Mouse (Mus musculus): ENCODE data around the gene Ap1s1. TPM values are rescaled to one million over a fixed set of nuclear protein-coding genes. Genes with fewer than 3 reads are reported as not detected.

The Ap1s1 gene
- polyA plus RNA-seq, 1 experiment: not detected

DNA sequence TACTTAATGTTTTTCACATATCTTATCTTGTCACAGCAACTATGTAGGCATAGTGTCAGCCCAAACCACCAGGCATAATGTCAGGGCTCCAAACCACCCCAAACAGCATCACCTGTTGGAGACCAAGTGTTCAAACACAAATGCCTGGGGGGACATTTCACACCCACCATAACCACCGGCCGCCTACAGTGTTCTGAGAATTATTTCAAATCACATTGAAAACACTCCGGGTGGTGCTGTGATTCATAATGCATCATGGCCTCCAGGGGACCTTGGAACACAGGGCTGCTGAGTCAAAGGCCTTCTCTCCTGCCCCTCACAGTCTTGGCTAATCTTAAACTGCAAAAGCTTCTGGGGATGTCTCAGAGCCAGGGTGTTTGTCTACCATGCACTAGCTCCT, 30.0 kb downstream of the Ap1s1 start:
- H3K27ac ChIP-seq (ENCODE audit: insufficient read depth, low read depth, low read length): no peak overlapping the region
- no peak overlapping the region for H3K4me3 ChIP-seq (ENCODE audit: insufficient read depth, low read depth, low read length)
- no peaks in the 10 kb centered on the region for H3K4me1 ChIP-seq (ENCODE audit: control insufficient read depth, insufficient read depth, low read length)
- TF ChIP-seq POLR2A (IDR thresholded peaks at IDR 0.05; ENCODE audit: insufficient read depth, low read depth, low read length): no peak
- TF ChIP-seq CTCF (IDR thresholded peaks at IDR 0.05; ENCODE audit: insufficient read depth, low read depth, low read length): no peak
- 65% methylated on average over 3 of the region's 3 CpGs for WGBS

DNA sequence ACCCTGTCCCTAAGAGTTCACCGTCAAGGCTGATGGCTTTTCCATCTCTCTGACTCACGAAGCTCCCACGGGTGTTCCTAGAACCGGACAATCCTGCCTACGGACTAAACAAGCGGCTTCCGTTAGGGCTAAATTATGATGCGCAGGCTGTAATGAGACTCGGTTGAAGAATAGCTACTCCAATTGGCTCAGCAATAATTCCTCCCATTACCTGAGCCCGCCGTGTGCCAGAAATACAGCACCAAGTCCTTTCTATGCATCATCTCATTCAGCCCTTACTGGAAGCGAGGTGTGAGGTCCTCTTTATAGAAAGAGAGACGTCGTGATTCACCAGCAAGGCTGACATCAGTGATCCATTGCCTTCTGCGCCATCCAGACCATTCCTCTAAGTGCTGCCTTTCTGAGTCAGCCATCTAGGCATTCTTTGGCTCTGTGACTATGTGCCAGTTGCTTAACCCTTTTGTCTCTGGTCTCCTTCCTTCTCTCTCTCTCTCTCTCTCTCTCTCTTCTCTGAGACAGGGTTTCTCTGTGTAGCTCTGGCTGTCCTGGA, 33.5 kb downstream of the Ap1s1 start:
- TF ChIP-seq POLR2A (IDR thresholded peaks at IDR 0.05; ENCODE audit: insufficient read depth, low read depth, low read length): no peak
- no peak for TF ChIP-seq CTCF (IDR thresholded peaks at IDR 0.05; ENCODE audit: insufficient read depth, low read depth, low read length)
- 74% methylated on average over 15 of the region's 15 CpGs for WGBS
- H3K4me3 ChIP-seq (ENCODE audit: insufficient read depth, low read depth, low read length): no peak overlapping the region

DNA sequence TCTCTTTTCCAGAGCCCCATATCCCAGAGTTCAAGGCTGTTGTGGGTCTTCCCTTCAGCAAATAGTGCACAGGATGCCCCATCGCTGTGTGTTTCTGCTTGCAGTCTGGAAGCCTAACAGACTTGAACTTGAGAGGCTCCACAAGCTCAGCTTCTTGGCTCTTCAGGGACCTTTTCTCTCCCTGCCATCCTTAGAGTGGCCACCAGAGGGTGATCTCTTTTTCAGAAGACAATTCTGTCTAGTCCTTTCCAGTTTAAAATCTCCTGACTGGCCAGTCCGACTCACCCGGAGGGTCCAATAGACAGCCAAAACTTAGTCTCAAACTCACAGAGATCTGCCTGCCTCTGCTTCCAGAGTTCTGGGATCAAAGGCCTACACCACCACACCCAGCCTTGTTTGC, 35.9 kb downstream of the Ap1s1 start:
- 21% methylated on average over 3 of the region's 3 CpGs for WGBS
- no peaks in the 10 kb centered on the region for H3K4me1 ChIP-seq (ENCODE audit: control insufficient read depth, insufficient read depth, low read length)
- H3K4me3 ChIP-seq (ENCODE audit: insufficient read depth, low read depth, low read length): no peak overlapping the region
- H3K27ac ChIP-seq (ENCODE audit: insufficient read depth, low read depth, low read length): no peak overlapping the region
- TF ChIP-seq CTCF (IDR thresholded peaks at IDR 0.05; ENCODE audit: insufficient read depth, low read depth, low read length): no peak
- TF ChIP-seq POLR2A (IDR thresholded peaks at IDR 0.05; ENCODE audit: insufficient read depth, low read depth, low read length): no peak

More for the DNA sequence above, 33.5 kb downstream of the Ap1s1 start:
- H3K4me1 ChIP-seq (ENCODE audit: control insufficient read depth, insufficient read depth, low read length): no peaks in the 10 kb centered on the region
- no peak overlapping the region for H3K27ac ChIP-seq (ENCODE audit: insufficient read depth, low read depth, low read length)

DNA sequence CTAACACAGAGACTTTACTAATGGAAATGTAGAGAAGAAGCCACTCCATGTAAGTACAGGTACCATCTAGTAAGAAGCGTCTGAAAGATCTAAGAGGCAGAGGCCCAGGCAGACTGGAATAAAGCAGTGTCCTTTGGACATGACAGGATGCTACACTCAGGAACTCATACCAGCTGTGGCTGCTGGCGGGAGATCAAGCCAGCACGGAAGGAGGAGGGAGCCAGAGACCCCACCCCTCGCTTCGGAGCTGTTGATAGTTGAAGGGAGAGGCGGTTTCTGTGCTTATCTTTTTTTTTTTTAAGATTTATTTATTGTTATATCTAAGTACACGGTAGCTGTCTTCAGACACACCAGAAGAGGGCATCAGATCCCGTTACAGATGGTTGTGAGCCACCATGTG, 38.7 kb downstream of the Ap1s1 start:
- no peak overlapping the region for H3K27ac ChIP-seq (ENCODE audit: insufficient read depth, low read depth, low read length)
- 44% methylated on average over 8 of the region's 8 CpGs for WGBS
- H3K4me1 ChIP-seq (ENCODE audit: control insufficient read depth, insufficient read depth, low read length): no peaks in the 10 kb centered on the region
- TF ChIP-seq CTCF (IDR thresholded peaks at IDR 0.05; ENCODE audit: insufficient read depth, low read depth, low read length) (no peak), POLR2A (IDR thresholded peaks at IDR 0.05; ENCODE audit: insufficient read depth, low read depth, low read length) (no peak)
- no peak overlapping the region for H3K4me3 ChIP-seq (ENCODE audit: insufficient read depth, low read depth, low read length)

DNA sequence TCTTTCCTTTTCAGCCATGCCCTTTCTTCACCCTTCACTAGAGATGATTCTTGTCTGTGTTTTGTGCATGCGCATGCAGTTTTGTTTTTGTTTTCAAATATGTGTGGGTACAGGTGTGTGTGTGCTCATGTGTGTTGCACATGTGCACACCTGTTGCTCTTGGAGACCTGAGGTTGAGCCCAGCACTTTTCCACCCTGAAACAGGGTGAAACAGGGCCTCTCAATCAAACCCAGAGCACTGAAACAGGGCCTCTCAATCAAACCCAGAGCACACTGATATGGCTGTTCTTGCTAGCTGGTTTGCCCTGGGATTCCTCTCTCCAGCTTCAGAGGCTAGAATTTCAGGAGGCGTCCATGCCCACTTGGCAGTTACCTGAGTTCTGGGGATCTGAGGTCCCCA, 45.3 kb downstream of the Ap1s1 start:
- 85% methylated on average over 2 of the region's 2 CpGs for WGBS
- TF ChIP-seq POLR2A (IDR thresholded peaks at IDR 0.05; ENCODE audit: insufficient read depth, low read depth, low read length): no peak
- TF ChIP-seq CTCF (IDR thresholded peaks at IDR 0.05; ENCODE audit: insufficient read depth, low read depth, low read length): no peak
- H3K27ac ChIP-seq (ENCODE audit: insufficient read depth, low read depth, low read length): no peak overlapping the region
- no peak overlapping the region for H3K4me3 ChIP-seq (ENCODE audit: insufficient read depth, low read depth, low read length)
- peaks cover 15% of the 10 kb centered on the region for H3K4me1 ChIP-seq (ENCODE audit: control insufficient read depth, insufficient read depth, low read length)

DNA sequence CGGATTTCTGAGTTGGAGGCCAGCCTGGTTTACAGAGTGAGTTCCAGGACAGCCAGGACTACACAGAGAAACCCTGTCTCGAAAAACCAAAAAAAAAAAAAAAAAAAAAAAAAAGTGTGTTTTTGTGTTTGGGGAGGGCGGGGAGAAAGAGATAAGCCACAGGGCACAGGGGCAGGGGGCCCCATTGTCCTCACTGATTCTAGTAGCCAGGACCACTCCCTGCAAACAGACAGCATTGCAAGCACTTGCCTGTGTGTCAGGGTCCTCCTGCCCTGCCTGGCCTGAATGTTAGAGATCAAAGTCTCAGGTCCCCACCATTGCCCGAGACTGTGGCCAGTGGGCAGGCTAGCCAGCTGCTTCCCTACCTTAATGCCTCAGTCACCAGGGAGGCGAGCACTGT, 46.5 kb downstream of the Ap1s1 start:
- WGBS: 79% methylated on average over 5 of the region's 5 CpGs
- H3K4me1 ChIP-seq (ENCODE audit: control insufficient read depth, insufficient read depth, low read length): peaks cover 15% of the 10 kb centered on the region
- no peak overlapping the region for H3K4me3 ChIP-seq (ENCODE audit: insufficient read depth, low read depth, low read length)
- TF ChIP-seq CTCF (IDR thresholded peaks at IDR 0.05; ENCODE audit: insufficient read depth, low read depth, low read length) (no peak), POLR2A (IDR thresholded peaks at IDR 0.05; ENCODE audit: insufficient read depth, low read depth, low read length) (no peak)
- no peak overlapping the region for H3K27ac ChIP-seq (ENCODE audit: insufficient read depth, low read depth, low read length)

DNA sequence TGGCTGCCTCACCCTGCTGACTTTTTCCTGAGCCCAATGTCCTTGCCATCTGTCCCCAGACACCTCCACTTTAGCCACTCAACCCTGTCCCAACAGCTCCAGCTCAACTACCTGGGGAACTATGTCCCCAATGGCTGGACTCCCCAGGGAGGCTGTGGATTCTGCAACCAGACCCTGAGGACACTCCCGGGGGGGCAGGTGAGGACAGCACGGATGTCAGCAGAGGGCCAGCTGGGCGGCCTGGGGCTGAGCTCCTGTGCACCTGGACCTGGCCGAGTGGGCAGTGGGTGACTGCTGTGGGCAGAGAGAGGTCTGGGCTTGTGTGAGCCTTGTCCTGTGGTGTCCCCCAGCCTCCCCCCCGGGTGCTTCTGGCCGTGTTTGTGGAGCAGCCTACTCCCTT, 56.1 kb downstream of the Ap1s1 start:
- no peak overlapping the region for H3K27ac ChIP-seq (ENCODE audit: insufficient read depth, low read depth, low read length)
- TF ChIP-seq POLR2A (IDR thresholded peaks at IDR 0.05; ENCODE audit: insufficient read depth, low read depth, low read length): no peak
- TF ChIP-seq CTCF (IDR thresholded peaks at IDR 0.05; ENCODE audit: insufficient read depth, low read depth, low read length): no peak
- H3K4me1 ChIP-seq (ENCODE audit: control insufficient read depth, insufficient read depth, low read length): peaks cover 12% of the 10 kb centered on the region
- no peak overlapping the region for H3K4me3 ChIP-seq (ENCODE audit: insufficient read depth, low read depth, low read length)
- 94% methylated on average over 6 of the region's 6 CpGs for WGBS

DNA sequence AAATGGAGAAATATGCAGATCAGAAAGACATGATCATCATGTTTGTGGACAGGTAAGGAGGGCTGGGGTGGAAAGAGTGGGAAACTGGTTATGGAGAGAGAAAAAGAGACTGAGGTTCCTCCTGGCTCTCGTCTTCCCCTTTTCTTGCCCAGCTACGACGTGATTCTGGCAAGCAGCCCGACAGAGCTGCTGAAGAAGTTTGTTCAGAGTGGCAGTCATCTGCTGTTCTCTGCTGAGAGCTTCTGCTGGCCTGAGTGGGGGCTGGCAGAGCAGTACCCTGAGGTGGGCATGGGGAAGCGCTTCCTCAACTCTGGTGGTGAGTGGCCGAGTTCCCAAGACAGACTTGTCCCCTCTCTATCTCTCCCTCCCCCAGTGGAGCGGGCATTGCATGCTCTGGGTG, 57.5 kb downstream of the Ap1s1 start:
- Histone ChIP-seq H3K4me3 (ENCODE audit: insufficient read depth, low read depth, low read length) (peak overlapping the region; percentile 84; the same call in 1 of the 2 replicates), H3K27ac (ENCODE audit: insufficient read depth, low read depth, low read length) (no peak overlapping the region), H3K4me1 (ENCODE audit: control insufficient read depth, insufficient read depth, low read length) (peaks cover 12% of the 10 kb centered on the region)
- TF ChIP-seq POLR2A (IDR thresholded peaks at IDR 0.05; ENCODE audit: insufficient read depth, low read depth, low read length): no peak
- TF ChIP-seq CTCF (IDR thresholded peaks at IDR 0.05; ENCODE audit: insufficient read depth, low read depth, low read length): no peak
- WGBS: 49% methylated on average over 7 of the region's 7 CpGs

DNA sequence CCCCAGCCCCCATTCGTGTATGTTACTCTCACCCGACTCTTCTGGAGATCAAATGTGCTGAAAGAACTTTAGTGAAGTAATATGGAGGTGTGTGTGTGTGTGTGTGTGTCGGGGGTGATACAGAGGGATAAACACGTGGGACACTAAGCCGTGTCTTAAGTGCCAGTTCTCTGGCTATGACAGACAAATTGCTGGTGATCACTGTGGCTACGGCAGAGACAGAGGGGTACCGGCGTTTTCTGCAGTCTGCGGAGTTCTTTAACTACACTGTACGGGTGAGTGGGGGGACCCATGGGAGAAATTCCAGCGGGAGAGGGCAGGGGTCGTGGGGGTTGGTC, 58.0 kb downstream of the Ap1s1 start, which contains the start of gene Znhit1:
TSS of gene Znhit1 (minus strand) at position 88 of the 338 bp plus-strand sequence.
- peak within 1 kb of the TSS; percentile 43 for H3K27ac ChIP-seq (ENCODE audit: insufficient read depth, low read depth, low read length)
- TF ChIP-seq POLR2A (IDR thresholded peaks at IDR 0.05; ENCODE audit: insufficient read depth, low read depth, low read length): no peak
- no peak for TF ChIP-seq CTCF (IDR thresholded peaks at IDR 0.05; ENCODE audit: insufficient read depth, low read depth, low read length)
- under 1% methylated on average over 12 of the region's 12 CpGs for WGBS
- H3K4me1 ChIP-seq (ENCODE audit: control insufficient read depth, insufficient read depth, low read length): peaks cover 12% of the 10 kb centered on the region
- peak within 1 kb of the TSS; percentile 84 for H3K4me3 ChIP-seq (ENCODE audit: insufficient read depth, low read depth, low read length)

Measured in olfactory bulb, adult 2 months (tissue).